Mouse (Mus musculus): ENCODE results near the gene C130026I21Rik. TPM values are rescaled to one million over a fixed set of nuclear protein-coding genes. Genes with fewer than 3 reads are reported as not detected.
"Not testable (repeated sequence)": the region's sequence is repeated elsewhere in the genome, so short reads cannot be mapped to it uniquely, and the experiment has no call there.

The C130026I21Rik gene
- polyA plus RNA-seq, 1 experiment from 2014 or later: not detected

- H3K4me2 ChIP-seq (replicated peaks; ENCODE audit: low read depth, low read length); ATAC-seq (ENCODE audit: low FRiP score); H3K4me1 ChIP-seq (replicated peaks; ENCODE audit: control insufficient read depth, insufficient read depth, low read length); H3K27ac ChIP-seq (ENCODE audit: low read depth, low read length); DNase-seq (ENCODE audit: low spot score); H3K9me3 ChIP-seq (ENCODE audit: control insufficient read depth, low read length); H3K36me3 ChIP-seq (ENCODE audit: control insufficient read depth, insufficient read depth, low read length); H3K4me3 ChIP-seq (ENCODE audit: low read depth, low read length); H3K27me3 ChIP-seq (ENCODE audit: control insufficient read depth, insufficient read depth, low read length); H3K9ac ChIP-seq (ENCODE audit: low read depth, low read length): not testable (repeated sequence)
- WGBS: 68% methylated on average over 3 of the region's 4 CpGs
Observed at GRCm38 (mm10) chr1:85244941-85245340, 25.4 kb downstream of the C130026I21Rik start.

- 69% methylated on average over 2 of the region's 2 CpGs for WGBS
- H3K9me3 ChIP-seq (ENCODE audit: control insufficient read depth, low read length): peaks cover 13% of the 10 kb centered on the region
Observed at GRCm38 (mm10) chr1:85243023-85243422, 27.3 kb downstream of the C130026I21Rik start.

GRCm38 (mm10) chr1:85239018-85239775, 31.2 kb downstream of the C130026I21Rik start:
- WGBS: 73% methylated on average over 4 of the region's 4 CpGs
- not testable (repeated sequence) for H3K4me3 ChIP-seq (ENCODE audit: low read depth, low read length); H3K4me2 ChIP-seq (replicated peaks; ENCODE audit: low read depth, low read length); H3K27me3 ChIP-seq (ENCODE audit: control insufficient read depth, insufficient read depth, low read length); H3K9ac ChIP-seq (ENCODE audit: low read depth, low read length); ATAC-seq (ENCODE audit: low FRiP score); H3K27ac ChIP-seq (ENCODE audit: low read depth, low read length); DNase-seq (ENCODE audit: low spot score); H3K36me3 ChIP-seq (ENCODE audit: control insufficient read depth, insufficient read depth, low read length); H3K4me1 ChIP-seq (replicated peaks; ENCODE audit: control insufficient read depth, insufficient read depth, low read length)
- H3K9me3 ChIP-seq (ENCODE audit: control insufficient read depth, low read length): peaks cover 11% of the 10 kb centered on the region

More at GRCm38 (mm10) chr1:85243023-85243422, 27.3 kb downstream of the C130026I21Rik start:
- H3K4me3 ChIP-seq (ENCODE audit: low read depth, low read length); H3K36me3 ChIP-seq (ENCODE audit: control insufficient read depth, insufficient read depth, low read length); H3K4me1 ChIP-seq (replicated peaks; ENCODE audit: control insufficient read depth, insufficient read depth, low read length); H3K27me3 ChIP-seq (ENCODE audit: control insufficient read depth, insufficient read depth, low read length); H3K9ac ChIP-seq (ENCODE audit: low read depth, low read length); ATAC-seq (ENCODE audit: low FRiP score); H3K4me2 ChIP-seq (replicated peaks; ENCODE audit: low read depth, low read length); H3K27ac ChIP-seq (ENCODE audit: low read depth, low read length); DNase-seq (ENCODE audit: low spot score): not testable (repeated sequence)

GRCm38 (mm10) chr1:85206531-85206930, 63.8 kb downstream of the C130026I21Rik start:
- H3K9ac ChIP-seq (ENCODE audit: low read depth, low read length); H3K4me2 ChIP-seq (replicated peaks; ENCODE audit: low read depth, low read length); H3K27ac ChIP-seq (ENCODE audit: low read depth, low read length); H3K4me1 ChIP-seq (replicated peaks; ENCODE audit: control insufficient read depth, insufficient read depth, low read length); DNase-seq (ENCODE audit: low spot score); H3K4me3 ChIP-seq (ENCODE audit: low read depth, low read length); H3K9me3 ChIP-seq (ENCODE audit: control insufficient read depth, low read length); ATAC-seq (ENCODE audit: low FRiP score); H3K27me3 ChIP-seq (ENCODE audit: control insufficient read depth, insufficient read depth, low read length); H3K36me3 ChIP-seq (ENCODE audit: control insufficient read depth, insufficient read depth, low read length): not testable (repeated sequence)
- 53% methylated on average over 1 of the region's 2 CpGs for WGBS

- WGBS: 92% methylated on average over 3 of the region's 4 CpGs
- H3K27me3 ChIP-seq (ENCODE audit: control insufficient read depth, insufficient read depth, low read length); H3K27ac ChIP-seq (ENCODE audit: low read depth, low read length): not testable (repeated sequence)
Observed at GRCm38 (mm10) chr1:85199523-85199922, 70.8 kb downstream of the C130026I21Rik start.

GRCm38 (mm10) chr1:85198647-85199350, 71.6 kb downstream of the C130026I21Rik start:
- not testable (repeated sequence) for H3K4me3 ChIP-seq (ENCODE audit: low read depth, low read length); H3K9ac ChIP-seq (ENCODE audit: low read depth, low read length); H3K27ac ChIP-seq (ENCODE audit: low read depth, low read length); DNase-seq (ENCODE audit: low spot score); H3K36me3 ChIP-seq (ENCODE audit: control insufficient read depth, insufficient read depth, low read length); H3K9me3 ChIP-seq (ENCODE audit: control insufficient read depth, low read length); ATAC-seq (ENCODE audit: low FRiP score); H3K4me1 ChIP-seq (replicated peaks; ENCODE audit: control insufficient read depth, insufficient read depth, low read length); H3K27me3 ChIP-seq (ENCODE audit: control insufficient read depth, insufficient read depth, low read length); H3K4me2 ChIP-seq (replicated peaks; ENCODE audit: low read depth, low read length)

More at GRCm38 (mm10) chr1:85199523-85199922, 70.8 kb downstream of the C130026I21Rik start:
- not testable (repeated sequence) for H3K9ac ChIP-seq (ENCODE audit: low read depth, low read length); H3K4me3 ChIP-seq (ENCODE audit: low read depth, low read length); H3K4me1 ChIP-seq (replicated peaks; ENCODE audit: control insufficient read depth, insufficient read depth, low read length); ATAC-seq (ENCODE audit: low FRiP score); H3K9me3 ChIP-seq (ENCODE audit: control insufficient read depth, low read length); DNase-seq (ENCODE audit: low spot score); H3K4me2 ChIP-seq (replicated peaks; ENCODE audit: low read depth, low read length); H3K36me3 ChIP-seq (ENCODE audit: control insufficient read depth, insufficient read depth, low read length)

- not testable (repeated sequence) for DNase-seq (ENCODE audit: low spot score); H3K4me3 ChIP-seq (ENCODE audit: low read depth, low read length); H3K27me3 ChIP-seq (ENCODE audit: control insufficient read depth, insufficient read depth, low read length); H3K9me3 ChIP-seq (ENCODE audit: control insufficient read depth, low read length); H3K4me2 ChIP-seq (replicated peaks; ENCODE audit: low read depth, low read length); H3K4me1 ChIP-seq (replicated peaks; ENCODE audit: control insufficient read depth, insufficient read depth, low read length); ATAC-seq (ENCODE audit: low FRiP score); H3K9ac ChIP-seq (ENCODE audit: low read depth, low read length); H3K36me3 ChIP-seq (ENCODE audit: control insufficient read depth, insufficient read depth, low read length); H3K27ac ChIP-seq (ENCODE audit: low read depth, low read length)
- WGBS: 70% methylated on average over 4 of the region's 4 CpGs
Observed at GRCm38 (mm10) chr1:85196732-85197131, 73.6 kb downstream of the C130026I21Rik start.

GRCm38 (mm10) chr1:85193761-85194160, 76.6 kb downstream of the C130026I21Rik start:
- not testable (repeated sequence) for DNase-seq (ENCODE audit: low spot score); H3K4me3 ChIP-seq (ENCODE audit: low read depth, low read length); H3K9me3 ChIP-seq (ENCODE audit: control insufficient read depth, low read length); ATAC-seq (ENCODE audit: low FRiP score); H3K27me3 ChIP-seq (ENCODE audit: control insufficient read depth, insufficient read depth, low read length); H3K36me3 ChIP-seq (ENCODE audit: control insufficient read depth, insufficient read depth, low read length); H3K4me1 ChIP-seq (replicated peaks; ENCODE audit: control insufficient read depth, insufficient read depth, low read length); H3K9ac ChIP-seq (ENCODE audit: low read depth, low read length); H3K4me2 ChIP-seq (replicated peaks; ENCODE audit: low read depth, low read length); H3K27ac ChIP-seq (ENCODE audit: low read depth, low read length)
- WGBS: 79% methylated on average over 5 of the region's 5 CpGs

GRCm38 (mm10) chr1:85181981-85182380, 88.4 kb downstream of the C130026I21Rik start:
- not testable (repeated sequence) for H3K4me1 ChIP-seq (replicated peaks; ENCODE audit: control insufficient read depth, insufficient read depth, low read length); H3K36me3 ChIP-seq (ENCODE audit: control insufficient read depth, insufficient read depth, low read length); H3K27me3 ChIP-seq (ENCODE audit: control insufficient read depth, insufficient read depth, low read length); H3K9ac ChIP-seq (ENCODE audit: low read depth, low read length); H3K9me3 ChIP-seq (ENCODE audit: control insufficient read depth, low read length); ATAC-seq (ENCODE audit: low FRiP score); H3K4me3 ChIP-seq (ENCODE audit: low read depth, low read length); DNase-seq (ENCODE audit: low spot score); H3K27ac ChIP-seq (ENCODE audit: low read depth, low read length); H3K4me2 ChIP-seq (replicated peaks; ENCODE audit: low read depth, low read length)
- 90% methylated on average over 1 of the region's 3 CpGs for WGBS

Data from hindbrain, embryonic 11.5 days (tissue).